Mouse (Mus musculus) layer of hippocampus, postnatal 36 days (tissue): Measurements from ENCODE around the gene Nkx2-3. TPM values are rescaled to one million over a fixed set of nuclear protein-coding genes. Genes with fewer than 3 reads are reported as not detected.

Experiments used
- DNase-seq, 2 experiments: peaks; one replicate each; pipeline ENCODE4 v3.0.0; 2022
- total RNA-seq, 2 experiments: library from RNA; stranded (reverse); gene quantifications; 2 replicates each; pipeline ENCODE4 v1.2.3; 2021

The Nkx2-3 gene
- total RNA-seq, result not detected

DNA sequence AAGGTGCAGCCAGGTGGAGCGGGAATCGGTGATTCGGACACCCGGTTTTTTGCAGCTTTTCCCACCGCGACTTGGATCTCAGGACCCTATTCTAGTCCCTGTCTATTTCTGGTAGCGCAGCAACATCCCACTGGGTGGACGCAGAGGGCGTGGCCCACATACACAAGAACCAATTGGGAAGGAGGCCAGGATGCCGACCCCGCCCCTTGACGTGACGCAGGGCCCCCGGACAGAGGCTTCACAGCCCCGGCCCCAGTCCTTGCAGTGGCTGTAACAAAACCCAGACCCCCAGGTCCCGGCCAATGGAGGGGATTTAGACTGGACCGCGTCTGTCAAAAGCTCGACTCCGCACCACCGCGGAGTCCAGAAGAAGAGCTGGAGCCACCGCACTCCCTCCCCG lies at the start of gene Nkx2-3:
TSS of gene Nkx2-3 (plus strand) at position 275 of the 400 bp plus-strand sequence.
- DNase-seq, result no peak

- DNase-seq, result no peak
Measured at GRCm38 (mm10) chr19:43563166-43563565, 49.0 kb upstream of the Nkx2-3 start.

DNA sequence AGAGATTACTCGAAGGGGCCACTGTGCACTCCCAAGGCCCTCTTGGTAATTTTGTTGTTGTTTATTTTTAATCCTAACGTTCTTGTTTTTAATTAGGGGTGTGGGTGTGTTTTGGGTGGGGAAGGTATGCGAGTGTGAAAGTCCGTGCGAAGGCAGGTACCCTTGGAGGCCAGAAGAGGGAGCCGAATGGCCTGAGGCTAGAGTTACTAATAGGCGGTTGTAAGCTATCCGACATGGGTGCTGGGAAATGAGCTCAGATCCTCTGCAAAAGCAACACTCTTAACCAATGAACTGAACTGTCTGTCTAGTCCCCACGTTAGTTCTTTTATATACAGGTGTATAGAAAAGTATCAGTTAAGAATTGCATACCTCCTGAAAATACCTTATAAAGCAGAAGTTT lies 43.8 kb upstream of the Nkx2-3 start:
- no peak for DNase-seq

GRCm38 (mm10) chr19:43569133-43569532 lies 43.0 kb upstream of the Nkx2-3 start:
- no peak for DNase-seq

DNA sequence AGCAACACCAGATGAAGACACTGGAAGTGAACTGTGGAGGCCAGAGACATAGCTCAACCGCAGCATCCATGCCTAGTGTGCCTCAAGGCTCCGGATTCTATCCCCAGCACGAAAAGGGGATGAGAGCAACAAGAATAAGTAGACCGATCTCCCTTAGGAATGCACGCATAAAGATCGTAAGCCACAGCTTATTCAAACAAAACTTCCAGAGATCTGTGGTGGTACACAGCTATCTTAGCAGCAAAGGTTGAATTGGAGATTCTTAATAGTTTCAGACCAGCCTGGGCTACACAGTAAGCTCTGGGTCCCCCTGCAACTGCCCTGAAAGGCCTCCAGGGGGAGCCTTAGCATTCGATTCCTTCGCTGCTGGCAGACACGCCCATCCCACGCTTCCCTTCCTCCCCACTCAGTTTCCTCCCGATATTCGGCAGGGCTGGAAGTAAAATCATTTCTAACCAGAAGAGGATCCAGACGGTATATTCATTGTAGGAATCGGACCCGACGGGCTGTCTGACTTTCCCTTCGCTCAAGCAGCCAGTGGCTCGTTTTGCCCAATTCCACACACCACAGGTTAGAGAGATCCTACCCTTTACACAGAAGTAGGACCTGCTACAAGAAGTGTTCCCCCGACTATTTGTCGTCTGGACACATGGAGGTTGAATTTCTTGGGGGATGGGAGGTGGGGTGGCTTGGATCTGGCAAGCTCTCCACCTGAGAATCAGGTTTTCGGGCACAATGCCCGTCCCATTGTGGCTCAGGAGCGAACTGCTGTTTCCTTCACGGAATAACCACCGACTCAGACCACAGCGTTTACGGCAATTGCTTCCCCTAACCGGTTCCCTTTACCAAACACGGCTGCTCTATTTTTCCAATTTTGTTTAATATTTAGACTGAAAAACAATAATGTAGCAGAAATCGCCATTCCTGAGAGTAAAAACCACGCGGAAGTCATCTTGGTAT lies 41.0 kb upstream of the Nkx2-3 start:
- peak; percentile 40 to 67 for DNase-seq

DNA sequence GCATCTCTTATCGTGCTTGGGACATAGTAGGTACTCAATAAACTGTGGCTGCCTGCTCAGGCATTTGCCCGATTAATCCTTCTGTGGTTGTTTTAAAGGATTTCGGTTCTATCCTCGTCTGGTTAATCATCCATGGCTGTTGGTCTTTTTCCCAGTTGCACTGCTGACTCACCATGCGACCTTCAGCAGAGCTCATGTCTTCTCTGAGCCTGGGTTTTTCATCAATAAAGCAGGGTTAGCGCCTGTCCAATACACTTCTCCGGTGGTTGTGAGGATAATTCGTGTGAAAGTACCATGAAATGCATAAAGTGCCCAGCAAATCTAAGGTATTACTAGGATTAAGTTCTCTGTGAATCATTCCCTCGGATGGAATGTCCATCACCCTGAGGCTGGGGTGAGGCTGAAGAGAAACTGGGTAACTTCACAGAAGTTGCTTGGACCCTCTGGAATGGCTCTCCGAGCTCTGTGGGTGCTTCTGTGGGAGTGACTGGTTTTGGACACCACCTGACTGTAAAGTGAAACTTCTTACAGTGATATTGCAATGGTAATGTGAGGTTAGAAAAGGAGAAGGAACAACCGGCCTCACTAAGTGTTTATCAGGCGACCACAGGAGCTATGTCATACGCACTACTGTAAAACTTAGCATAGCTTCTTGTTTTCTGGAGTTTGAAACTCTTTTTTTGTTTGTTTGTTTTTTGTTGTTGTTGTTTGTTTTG lies 32.9 kb upstream of the Nkx2-3 start:
- no peak for DNase-seq

DNA sequence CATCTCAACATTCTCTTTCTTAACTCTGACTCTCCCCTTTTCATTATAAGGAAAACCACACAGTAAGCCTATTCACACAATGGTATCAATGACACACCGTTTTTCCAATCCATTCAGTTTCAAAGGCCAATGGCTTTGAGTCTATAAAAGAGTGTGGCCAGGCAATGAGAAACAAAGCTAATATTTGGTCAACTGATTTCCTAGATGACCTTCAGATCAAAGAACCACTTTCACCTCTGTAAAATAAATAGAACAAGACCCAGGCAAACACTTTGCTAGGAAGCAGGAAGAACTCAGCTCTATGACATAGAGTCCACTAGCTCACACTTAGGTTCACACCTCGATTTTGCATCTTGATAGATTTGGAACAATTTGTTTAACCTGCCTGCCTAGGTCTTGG lies 30.9 kb upstream of the Nkx2-3 start:
- no peak for DNase-seq

DNA sequence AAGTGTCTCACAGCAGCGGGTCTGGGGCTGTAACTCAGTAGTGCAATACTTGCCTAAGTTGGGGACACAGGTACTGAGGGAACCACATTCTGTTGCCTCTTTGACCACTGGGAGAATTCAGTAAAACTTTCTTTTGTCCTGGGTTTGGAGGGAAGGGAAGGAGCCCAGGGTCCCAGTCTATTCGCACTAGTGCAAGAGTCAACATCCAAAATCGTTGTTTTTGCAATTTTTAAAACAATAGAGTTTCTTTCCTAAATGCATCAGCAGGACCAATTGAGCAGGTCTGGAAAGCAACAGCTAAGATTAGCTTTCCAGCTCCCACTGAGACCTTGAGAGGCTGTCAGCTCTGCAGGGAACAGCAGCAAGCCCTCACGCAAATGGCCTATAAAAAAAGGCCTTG lies 28.9 kb upstream of the Nkx2-3 start:
- no peak for DNase-seq

DNA sequence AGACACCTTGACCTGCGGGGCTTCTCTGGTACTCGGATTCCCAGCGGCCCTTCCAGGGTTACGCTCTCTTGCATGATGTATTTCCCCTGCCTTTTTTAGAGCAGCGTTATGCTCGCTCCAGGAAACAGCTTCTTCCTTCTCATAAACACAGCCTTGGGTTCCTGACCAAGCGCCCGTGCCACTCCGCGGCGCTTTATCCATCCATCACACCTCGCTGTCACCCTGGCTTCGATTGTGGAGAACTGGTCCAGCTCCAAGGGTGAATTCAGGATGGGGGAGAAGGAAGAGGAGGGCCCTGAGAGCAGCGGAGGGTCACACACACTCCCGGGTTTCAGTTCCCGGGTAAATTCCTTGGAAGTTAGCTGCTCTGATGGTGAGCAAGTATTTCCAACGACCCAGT lies 28.5 kb upstream of the Nkx2-3 start:
- DNase-seq, result no peak

GRCm38 (mm10) chr19:43584788-43585187 lies 27.3 kb upstream of the Nkx2-3 start:
- no peak for DNase-seq

DNA sequence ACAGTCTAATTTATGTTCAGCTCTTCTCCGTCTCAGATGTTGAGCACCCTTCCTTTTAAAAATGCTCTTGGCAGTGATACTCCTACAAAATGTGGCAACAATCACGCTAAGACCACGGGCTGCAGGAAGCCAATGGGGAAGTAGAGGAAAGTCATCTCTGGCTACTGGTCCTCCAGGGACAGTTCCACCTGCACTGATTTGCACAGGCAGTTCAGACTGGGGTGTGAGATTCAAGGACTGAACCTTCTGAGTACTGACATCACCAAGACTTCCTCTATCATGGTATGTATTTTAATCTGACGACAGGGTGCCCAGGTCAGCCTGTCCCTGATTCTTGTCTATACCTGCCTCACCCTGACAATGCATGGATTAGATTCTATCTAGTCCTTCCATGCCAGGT lies 20.1 kb upstream of the Nkx2-3 start:
- DNase-seq, result no peak

GRCm38 (mm10) chr19:43596981-43597380 lies 15.1 kb upstream of the Nkx2-3 start:
- DNase-seq, result no peak

- no peak for DNase-seq
Measured at GRCm38 (mm10) chr19:43598741-43599660, 13.1 kb upstream of the Nkx2-3 start.

DNA sequence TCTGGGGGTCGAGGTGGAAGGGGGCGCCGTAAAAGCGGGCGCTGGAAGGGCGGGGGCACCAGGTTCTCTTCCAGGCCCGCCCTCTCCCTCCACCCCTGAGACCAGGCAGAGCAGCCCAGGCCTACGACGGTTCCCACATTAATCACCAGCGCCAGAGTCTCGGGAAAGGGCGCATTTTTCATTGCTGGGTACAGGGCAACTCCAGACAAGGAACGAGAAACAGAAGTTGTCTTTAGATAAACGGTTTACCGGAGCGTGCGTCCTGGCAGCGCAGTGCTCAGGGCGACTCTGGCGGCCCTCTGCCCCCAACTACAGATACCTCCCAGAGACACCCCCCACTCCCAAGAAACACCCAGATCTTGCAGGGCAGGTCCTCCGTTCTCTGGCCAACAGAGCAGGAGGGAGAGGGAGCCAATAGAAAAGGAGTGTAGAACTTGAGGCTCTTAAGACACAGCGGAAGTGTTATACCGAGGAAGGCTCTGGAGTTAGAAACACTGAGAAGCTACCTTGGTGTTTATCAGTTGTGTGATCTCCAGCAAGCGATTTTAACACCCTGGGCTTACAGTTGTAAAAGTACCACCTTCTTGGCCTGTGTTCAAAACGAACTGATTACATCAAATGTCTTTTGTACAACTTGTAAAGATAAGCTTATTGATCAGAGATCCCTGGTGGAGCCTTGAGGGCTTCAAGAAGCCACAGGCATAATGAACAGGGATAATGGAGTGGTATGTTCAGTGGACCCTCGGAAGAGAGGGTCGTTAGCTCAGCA lies 12.2 kb upstream of the Nkx2-3 start:
- DNase-seq, result no peak

GRCm38 (mm10) chr19:43600545-43601331 lies 11.4 kb upstream of the Nkx2-3 start:
- DNase-seq, result no peak

GRCm38 (mm10) chr19:43601440-43601839 lies 10.7 kb upstream of the Nkx2-3 start:
- no peak for DNase-seq

GRCm38 (mm10) chr19:43601996-43602590 lies 10.0 kb upstream of the Nkx2-3 start:
- no peak for DNase-seq

DNA sequence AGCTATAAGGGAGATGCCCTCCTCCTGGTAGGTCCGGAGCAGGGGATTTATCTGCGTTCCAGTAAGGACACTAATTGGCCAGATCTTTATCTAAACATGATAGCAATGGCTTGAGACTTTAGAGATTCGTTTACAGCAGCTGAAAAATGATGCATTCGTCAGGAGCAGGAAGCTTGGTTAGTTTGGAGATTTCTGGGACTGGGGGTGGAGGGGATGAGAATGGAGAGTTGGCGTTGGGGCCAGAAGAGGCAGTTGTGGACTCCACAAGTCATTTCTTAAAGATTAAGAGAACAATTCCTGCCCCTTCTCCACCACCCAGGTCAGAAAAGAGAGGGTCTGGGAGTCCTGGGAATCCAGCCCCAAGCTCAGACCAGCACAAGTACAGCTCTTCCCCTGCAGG lies 8.6 kb upstream of the Nkx2-3 start:
- DNase-seq, result no peak

DNA sequence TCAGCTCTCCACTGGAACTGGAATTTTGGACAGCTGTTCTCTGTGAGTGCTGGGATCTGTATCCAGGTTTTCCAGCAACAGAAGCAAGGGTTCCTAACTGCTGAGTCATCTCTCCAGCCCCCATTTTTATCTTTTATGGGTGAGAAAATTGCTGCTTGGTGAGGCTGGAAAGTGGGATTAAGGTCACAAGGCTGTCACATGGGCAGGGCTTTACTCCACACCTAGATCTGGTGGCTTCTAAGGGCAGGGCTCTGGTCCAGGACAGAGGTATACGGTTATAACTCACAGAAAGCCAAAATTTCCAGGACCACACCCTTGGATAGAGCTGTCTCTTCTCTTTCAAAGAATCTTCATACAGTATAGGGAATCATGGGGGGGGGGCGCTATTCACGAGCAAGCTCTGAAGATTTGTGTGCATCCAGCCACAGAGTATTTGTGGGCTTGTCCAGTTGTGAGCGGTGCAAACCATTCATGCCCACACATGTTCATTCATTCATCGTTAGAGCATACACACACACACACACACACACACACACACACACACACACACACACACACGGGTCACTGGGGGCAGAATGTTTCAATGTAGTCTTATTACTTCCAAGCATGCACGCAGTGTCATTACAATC lies 7.5 kb upstream of the Nkx2-3 start:
- DNase-seq, result no peak
